Mouse (Mus musculus): ENCODE measurements around the gene Zcchc2.

GRCm38 (mm10) chr1:105997282-105997681 lies 7.1 kb downstream of the Zcchc2 start:
- TF ChIP-seq CTCF (IDR thresholded peaks at IDR 0.05; ENCODE audit: low read depth) (no peak), EP300 (optimal IDR thresholded peaks at IDR 0.05) (no peak)
